Mouse (Mus musculus) small intestine, adult 2 months (tissue): Measurements from ENCODE around the gene Mogat1.

Experiments
- CTCF ChIP-seq: fragments of 200-500 bp; IDR thresholded peaks from 2 replicates; pipeline ENCODE4 v1.5.1; 2012; ENCODE audit warnings: low read depth, mild to moderate bottlenecking, control low read depth, inconsistent platforms, low read length, moderate library complexity, mixed read lengths; ENCODE audit not compliant: insufficient replicate concordance, insufficient read length; ENCODE audit errors: extremely low read depth
- POLR2A ChIP-seq: fragments of 200-500 bp; IDR thresholded peaks from 2 replicates; pipeline ENCODE4 v1.6.1; 2012; ENCODE audit warnings: low read depth, mild to moderate bottlenecking, control low read depth, inconsistent platforms, low read length, moderate library complexity

DNA sequence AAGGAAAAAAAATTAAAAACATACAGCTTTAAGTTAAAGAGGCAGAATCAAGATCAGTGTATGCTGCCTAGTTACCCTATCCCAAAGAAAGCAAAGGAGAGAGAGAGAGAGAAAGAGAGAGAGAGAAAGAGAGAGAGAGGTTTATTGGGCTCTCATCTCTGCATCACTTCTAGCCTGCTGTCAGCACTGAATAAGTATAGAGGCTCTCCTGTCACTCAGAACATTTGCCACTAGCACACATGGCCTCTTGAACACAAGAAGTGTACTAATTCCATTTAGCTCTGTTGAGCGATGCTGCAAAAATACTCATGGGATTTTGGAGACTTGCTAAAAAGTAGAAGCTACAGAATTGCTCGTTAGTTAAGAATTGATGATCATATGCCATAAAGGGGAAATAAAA, 56.2 kb downstream of the Mogat1 start:
- TF ChIP-seq CTCF (no peak), POLR2A (no peak)
